Mouse (Mus musculus) intestine, embryonic 14.5 days (tissue): ENCODE results near the gene Apip. TPM values are rescaled to one million over a fixed set of nuclear protein-coding genes. Genes with fewer than 3 reads are reported as not detected.
A peak's percentile ranks its signal among the peaks of the same experiment; 100 is the strongest.

Experiments
- ATAC-seq: fragments of 200-750 bp; cut with Nextera tagmentation; replicated peaks from 2 replicates; pipeline ENCODE4 v1.8.0; 2017; ENCODE audit warnings: low read depth, moderate number of reproducible peaks, moderate TSS enrichment, moderate library complexity; ENCODE audit not compliant: low FRiP score, low TSS enrichment
- DNase-seq: peaks from one replicate; pipeline ENCODE4 v3.0.0-alpha.2; 2018; ENCODE audit warnings: low spot score
- H3K27ac ChIP-seq: fragments of 300-500 bp; sonication (generic); 2 replicates; pipeline ENCODE4 v1.5.1; 2014; ENCODE audit warnings: low read depth, mild to moderate bottlenecking, control low read depth
- H3K27me3 ChIP-seq: fragments of 300-500 bp; sonication (generic); replicated peaks from 2 replicates; pipeline ENCODE4 v1.6.1; 2014; ENCODE audit warnings: low read length, control low read depth; ENCODE audit not compliant: control insufficient read depth, insufficient read depth
- H3K36me3 ChIP-seq: fragments of 300-500 bp; sonication (generic); 2 replicates; pipeline ENCODE4 v1.6.1; 2014; ENCODE audit warnings: low read length, control low read depth; ENCODE audit not compliant: control insufficient read depth, insufficient read depth
- H3K4me1 ChIP-seq: fragments of 300-500 bp; sonication (generic); replicated peaks from 2 replicates; pipeline ENCODE4 v1.6.1; 2014; ENCODE audit warnings: low read length, control low read depth, mixed read lengths; ENCODE audit not compliant: control insufficient read depth, insufficient read depth
- H3K4me2 ChIP-seq: fragments of 300-500 bp; sonication (generic); 2 replicates; pipeline ENCODE4 v1.6.1; 2014; ENCODE audit warnings: low read length
- H3K4me3 ChIP-seq: fragments of 300-500 bp; sonication (generic); 2 replicates; pipeline ENCODE4 v1.5.1; 2014; ENCODE audit warnings: low read depth, low read length, control low read depth, mixed read lengths
- H3K9ac ChIP-seq: fragments of 300-500 bp; sonication (generic); 2 replicates; pipeline ENCODE4 v1.6.1; 2014; ENCODE audit warnings: mild to moderate bottlenecking, low read length
- H3K9me3 ChIP-seq: fragments of 300-500 bp; sonication (generic); 2 replicates; pipeline ENCODE4 v1.6.1; 2016; ENCODE audit warnings: low read length, control low read depth; ENCODE audit not compliant: control insufficient read depth
- WGBS: fragments of 180-500 bp; shearing (Covaris S2); extraction: QIAGEN DNeasy Blood & Tissue Kit; methylation state at CpG from one replicate; pipeline ENCODE4 v1.1.7; 2014; 5-methylcytosine and 5-hydroxymethylcytosine counted together
- polyA plus RNA-seq: library from polyadenylated mRNA; unstranded; fragments of >200 nt; fragmentation: Nextera tagmentation; extraction: Ambion mirVana; gene quantifications from 2 replicates; pipeline ENCODE4 v1.2.1, GENCODE M21; 2014

The Apip gene
- polyA plus RNA-seq, 1 experiment from 2014 or later: 69.7 TPM

GRCm38 (mm10) chr2:103118324-103119196 lies 45.1 kb downstream of the Apip start:
- H3K4me3 ChIP-seq: no peak overlapping the region
- H3K9ac ChIP-seq: no peak overlapping the region
- no peak for DNase-seq
- H3K27me3 ChIP-seq: no peaks in the 10 kb centered on the region
- WGBS: 64% methylated on average over 6 of the region's 6 CpGs
- ATAC-seq: no peak
- no peak overlapping the region for H3K27ac ChIP-seq
- H3K4me1 ChIP-seq: no peaks in the 10 kb centered on the region
- no peaks in the 10 kb centered on the region for H3K36me3 ChIP-seq
- H3K4me2 ChIP-seq: no peak overlapping the region
- H3K9me3 ChIP-seq: no peaks in the 10 kb centered on the region

- H3K4me1 ChIP-seq: no peaks in the 10 kb centered on the region
- no peaks in the 10 kb centered on the region for H3K9me3 ChIP-seq
- no peaks in the 10 kb centered on the region for H3K36me3 ChIP-seq
- ATAC-seq (no peak), DNase-seq (no peak)
- no peak overlapping the region for H3K4me3 ChIP-seq
- no peak overlapping the region for H3K9ac ChIP-seq
- no peak overlapping the region for H3K4me2 ChIP-seq
- WGBS: 78% methylated on average over 7 of the region's 7 CpGs
- H3K27me3 ChIP-seq: no peaks in the 10 kb centered on the region
- H3K27ac ChIP-seq: no peak overlapping the region
These were observed 45.9 kb downstream of the Apip start for GRCm38 (mm10) chr2:103119197-103119854.

GRCm38 (mm10) chr2:103129676-103130075 lies 56.2 kb downstream of the Apip start:
- H3K4me1 ChIP-seq: no peaks in the 10 kb centered on the region
- H3K4me3 ChIP-seq: no peak overlapping the region
- H3K9me3 ChIP-seq: no peaks in the 10 kb centered on the region
- ATAC-seq (no peak), DNase-seq (no peak)
- H3K4me2 ChIP-seq: no peak overlapping the region
- H3K36me3 ChIP-seq: no peaks in the 10 kb centered on the region
- H3K27ac ChIP-seq: no peak overlapping the region
- H3K27me3 ChIP-seq: no peaks in the 10 kb centered on the region
- no peak overlapping the region for H3K9ac ChIP-seq
- 87% methylated on average over 2 of the region's 2 CpGs for WGBS

GRCm38 (mm10) chr2:103131145-103131544 lies 57.7 kb downstream of the Apip start:
- no peaks in the 10 kb centered on the region for H3K36me3 ChIP-seq
- ATAC-seq (no peak), DNase-seq (no peak)
- H3K4me2 ChIP-seq: no peak overlapping the region
- H3K4me3 ChIP-seq: no peak overlapping the region
- no peak overlapping the region for H3K27ac ChIP-seq
- 31% methylated on average over 4 of the region's 4 CpGs for WGBS
- no peaks in the 10 kb centered on the region for H3K4me1 ChIP-seq
- no peak overlapping the region for H3K9ac ChIP-seq
- no peaks in the 10 kb centered on the region for H3K27me3 ChIP-seq
- H3K9me3 ChIP-seq: no peaks in the 10 kb centered on the region

GRCm38 (mm10) chr2:103138529-103139265 lies 65.2 kb downstream of the Apip start:
- H3K4me2 ChIP-seq: no peak overlapping the region
- ATAC-seq (peak; percentile 74), DNase-seq (no peak)
- no peak overlapping the region for H3K9ac ChIP-seq
- no peaks in the 10 kb centered on the region for H3K4me1 ChIP-seq
- 49% methylated on average over 8 of the region's 8 CpGs for WGBS
- no peaks in the 10 kb centered on the region for H3K9me3 ChIP-seq
- H3K4me3 ChIP-seq: no peak overlapping the region
- no peaks in the 10 kb centered on the region for H3K36me3 ChIP-seq
- no peaks in the 10 kb centered on the region for H3K27me3 ChIP-seq
- no peak overlapping the region for H3K27ac ChIP-seq

Other genes with a start within 250 kb of the Apip start
- gene Cd44, start 172.0 kb upstream of the Apip start, polyA plus RNA-seq: 13.7 and 17.1 TPM in 2 replicates
- gene Pdhx, start 162 bp upstream of the Apip start, polyA plus RNA-seq: 36.3 and 37.2 TPM in 2 replicates
- gene Ehf, start 229.6 kb downstream of the Apip start, polyA plus RNA-seq: 11.2 TPM in 2 replicates